Mouse (Mus musculus) cortical plate, adult 2 months (tissue): Measurements from ENCODE around the gene Fam71e1.

Experiments used
- CTCF ChIP-seq: fragments of 200-500 bp; IDR thresholded peaks from 2 replicates; pipeline ENCODE4 v1.5.1; 2011; ENCODE audit warnings: mild to moderate bottlenecking, control low read depth, low read length; ENCODE audit not compliant: insufficient read depth; ENCODE audit errors: extremely low read depth
- POLR2A ChIP-seq: fragments of 200-500 bp; IDR thresholded peaks from 2 replicates; pipeline ENCODE4 v1.6.1; 2011; ENCODE audit warnings: mild to moderate bottlenecking, low read length, control low read depth; ENCODE audit not compliant: insufficient read depth; ENCODE audit errors: extremely low read depth

DNA sequence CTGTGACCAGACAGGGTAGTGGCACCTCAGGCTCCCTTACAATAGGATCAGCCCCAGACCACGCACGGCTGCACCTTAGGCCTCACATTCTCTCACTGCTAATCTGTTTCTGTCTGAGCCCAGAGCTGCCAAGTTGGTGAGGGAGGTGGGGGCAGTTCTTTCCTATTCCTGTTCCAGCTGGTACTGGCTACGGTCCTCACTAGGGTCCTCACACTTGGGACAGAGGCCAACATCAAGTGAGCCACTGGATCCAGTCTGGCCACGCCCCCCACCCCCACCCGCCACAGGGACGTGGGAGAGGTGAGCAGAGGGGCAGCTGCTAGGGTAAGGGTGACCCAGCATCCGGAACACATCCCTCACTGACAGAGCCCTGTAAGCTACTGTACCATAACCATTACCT is 40.6 kb downstream of the Fam71e1 start:
- TF ChIP-seq POLR2A (no peak), CTCF (no peak)
